Mouse (Mus musculus) hindbrain, embryonic 15.5 days (tissue): ENCODE results near the gene N4bp1. TPM values are rescaled to one million over a fixed set of nuclear protein-coding genes. Genes with fewer than 3 reads are reported as not detected.
A peak's percentile ranks its signal among the peaks of the same experiment; 100 is the strongest.

Experiments used
- ATAC-seq: fragments of 200-750 bp; cut with Nextera tagmentation; 2 replicates; pipeline ENCODE4 v1.8.0; 2017; ENCODE audit warnings: low read depth, moderate number of reproducible peaks, moderate TSS enrichment; ENCODE audit not compliant: low FRiP score
- H3K27ac ChIP-seq: fragments of 300-500 bp; sonication (generic); replicated peaks from 2 replicates; pipeline ENCODE4 v1.5.1; 2015; ENCODE audit warnings: mild to moderate bottlenecking, inconsistent platforms
- H3K27me3 ChIP-seq: fragments of 300-500 bp; sonication (generic); 2 replicates; pipeline ENCODE4 v1.6.1; 2015; ENCODE audit warnings: control low read depth, inconsistent platforms
- H3K36me3 ChIP-seq: fragments of 300-500 bp; sonication (generic); 2 replicates; pipeline ENCODE4 v1.6.1; 2015; ENCODE audit warnings: control low read depth, inconsistent platforms
- H3K4me1 ChIP-seq: fragments of 300-500 bp; sonication (generic); replicated peaks from 2 replicates; pipeline ENCODE4 v1.6.1; 2015; ENCODE audit warnings: control low read depth, inconsistent platforms
- H3K4me2 ChIP-seq: fragments of 300-500 bp; sonication (generic); 2 replicates; pipeline ENCODE4 v1.6.1; 2015; ENCODE audit warnings: moderate library complexity, mild to moderate bottlenecking, inconsistent platforms
- H3K4me3 ChIP-seq: fragments of 300-500 bp; sonication (generic); 2 replicates; pipeline ENCODE4 v1.5.1; 2015; ENCODE audit warnings: mild to moderate bottlenecking, inconsistent platforms
- H3K9ac ChIP-seq: fragments of 300-500 bp; sonication (generic); 2 replicates; pipeline ENCODE4 v1.6.1; 2015; ENCODE audit warnings: inconsistent platforms
- H3K9me3 ChIP-seq: fragments of 300-500 bp; sonication (generic); 2 replicates; pipeline ENCODE4 v1.6.1; 2016; ENCODE audit warnings: control low read depth, inconsistent platforms
- WGBS: fragments of 180-500 bp; shearing (Covaris S2); methylation state at CpG from one replicate; pipeline ENCODE4 v1.1.7; 2015; 5-methylcytosine and 5-hydroxymethylcytosine counted together
- polyA plus RNA-seq: library from polyadenylated mRNA; unstranded; fragments of >200 nt; fragmentation: Nextera tagmentation; extraction: Ambion mirVana; gene quantifications from 2 replicates; pipeline ENCODE4 v1.2.1, GENCODE M21; 2015

The N4bp1 gene
- polyA plus RNA-seq, 1 experiment from 2014 or later = 9.6 TPM

DNA sequence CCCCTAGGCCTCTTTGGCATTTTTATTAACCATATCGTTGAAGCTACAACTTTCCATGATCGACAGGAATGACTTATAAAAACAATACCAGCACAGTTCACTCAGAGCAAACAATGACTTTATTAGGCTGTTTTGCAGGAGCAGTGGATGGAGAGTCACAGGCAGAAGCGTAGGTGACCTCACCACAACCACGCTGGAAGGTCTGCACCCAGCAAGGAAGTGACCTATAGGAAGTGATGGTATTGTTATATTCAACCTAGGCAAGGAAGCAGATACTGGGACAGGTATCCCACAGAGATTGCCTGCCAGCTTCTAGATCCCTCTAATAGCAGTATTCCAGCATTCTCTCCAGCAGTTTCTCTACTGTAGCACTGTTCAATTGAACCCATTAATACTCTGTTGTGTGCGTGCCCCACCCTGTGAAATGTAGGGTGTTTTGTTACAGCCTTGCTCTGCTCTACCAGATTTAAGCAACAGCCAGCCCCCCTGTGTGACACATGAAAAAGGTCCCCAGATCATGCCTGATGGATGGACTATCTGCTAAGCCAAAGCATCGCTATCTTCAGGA, 9.2 kb upstream of the N4bp1 start:
- no peaks in the 10 kb centered on the region for H3K27me3 ChIP-seq
- H3K27ac ChIP-seq = no peak overlapping the region
- no peaks in the 10 kb centered on the region for H3K9me3 ChIP-seq
- H3K36me3 ChIP-seq = no peaks in the 10 kb centered on the region
- WGBS = 82% methylated on average over 6 of the region's 6 CpGs
- no peak overlapping the region for H3K4me3 ChIP-seq
- no peak for ATAC-seq
- H3K4me2 ChIP-seq = no peak overlapping the region
- no peak overlapping the region for H3K9ac ChIP-seq
- no peaks in the 10 kb centered on the region for H3K4me1 ChIP-seq

DNA sequence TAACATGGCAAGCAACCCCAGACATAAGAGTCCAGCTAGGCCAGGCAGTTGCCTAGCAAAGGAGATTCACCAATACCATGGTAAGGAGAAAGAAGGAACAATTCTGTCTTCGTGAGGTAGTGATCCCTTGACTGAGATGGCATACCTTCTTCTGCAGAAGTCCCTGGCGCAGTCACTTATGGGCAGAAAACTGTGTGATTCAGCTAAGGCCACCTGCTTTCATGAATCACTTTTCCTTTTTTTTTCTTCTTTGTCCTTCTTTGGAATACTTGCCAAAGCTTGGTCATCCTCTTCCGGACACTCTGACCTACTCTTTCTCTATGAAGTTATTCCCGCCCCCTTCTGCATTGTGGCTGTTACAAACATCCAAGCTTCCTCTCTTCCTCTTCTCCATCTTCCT, 8.5 kb upstream of the N4bp1 start:
- no peak for ATAC-seq
- no peaks in the 10 kb centered on the region for H3K4me1 ChIP-seq
- no peak overlapping the region for H3K4me3 ChIP-seq
- H3K36me3 ChIP-seq = no peaks in the 10 kb centered on the region
- H3K27ac ChIP-seq = no peak overlapping the region
- no peak overlapping the region for H3K9ac ChIP-seq
- 91% methylated on average over 4 of the region's 4 CpGs for WGBS
- no peaks in the 10 kb centered on the region for H3K27me3 ChIP-seq
- no peaks in the 10 kb centered on the region for H3K9me3 ChIP-seq
- H3K4me2 ChIP-seq = no peak overlapping the region

DNA sequence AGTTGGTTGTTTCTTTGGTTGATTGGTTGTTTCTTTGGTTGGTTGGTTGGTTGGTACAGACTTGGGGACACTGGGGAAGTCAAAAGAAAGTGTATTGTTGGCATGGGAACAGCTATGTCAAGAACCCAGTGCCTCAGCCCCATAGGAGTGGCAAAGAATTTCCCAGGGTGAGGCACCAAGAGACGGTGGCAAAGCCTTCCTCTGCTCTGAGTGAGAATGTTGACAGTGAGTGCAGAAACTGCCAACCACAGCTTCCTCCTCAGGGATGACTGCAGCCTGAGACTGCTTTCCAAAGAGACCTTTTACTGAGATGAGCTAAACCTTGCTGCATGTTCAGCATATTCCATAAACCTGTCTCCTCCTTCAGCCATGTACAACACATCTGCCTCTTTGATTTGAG, 6.5 kb upstream of the N4bp1 start:
- no peak overlapping the region for H3K4me2 ChIP-seq
- H3K4me3 ChIP-seq = no peak overlapping the region
- H3K36me3 ChIP-seq = no peaks in the 10 kb centered on the region
- ATAC-seq = no peak
- WGBS = 100% methylated on average over 1 of the region's 1 CpGs
- H3K9ac ChIP-seq = no peak overlapping the region
- H3K4me1 ChIP-seq = no peaks in the 10 kb centered on the region
- no peaks in the 10 kb centered on the region for H3K9me3 ChIP-seq
- H3K27me3 ChIP-seq = no peaks in the 10 kb centered on the region
- no peak overlapping the region for H3K27ac ChIP-seq

DNA sequence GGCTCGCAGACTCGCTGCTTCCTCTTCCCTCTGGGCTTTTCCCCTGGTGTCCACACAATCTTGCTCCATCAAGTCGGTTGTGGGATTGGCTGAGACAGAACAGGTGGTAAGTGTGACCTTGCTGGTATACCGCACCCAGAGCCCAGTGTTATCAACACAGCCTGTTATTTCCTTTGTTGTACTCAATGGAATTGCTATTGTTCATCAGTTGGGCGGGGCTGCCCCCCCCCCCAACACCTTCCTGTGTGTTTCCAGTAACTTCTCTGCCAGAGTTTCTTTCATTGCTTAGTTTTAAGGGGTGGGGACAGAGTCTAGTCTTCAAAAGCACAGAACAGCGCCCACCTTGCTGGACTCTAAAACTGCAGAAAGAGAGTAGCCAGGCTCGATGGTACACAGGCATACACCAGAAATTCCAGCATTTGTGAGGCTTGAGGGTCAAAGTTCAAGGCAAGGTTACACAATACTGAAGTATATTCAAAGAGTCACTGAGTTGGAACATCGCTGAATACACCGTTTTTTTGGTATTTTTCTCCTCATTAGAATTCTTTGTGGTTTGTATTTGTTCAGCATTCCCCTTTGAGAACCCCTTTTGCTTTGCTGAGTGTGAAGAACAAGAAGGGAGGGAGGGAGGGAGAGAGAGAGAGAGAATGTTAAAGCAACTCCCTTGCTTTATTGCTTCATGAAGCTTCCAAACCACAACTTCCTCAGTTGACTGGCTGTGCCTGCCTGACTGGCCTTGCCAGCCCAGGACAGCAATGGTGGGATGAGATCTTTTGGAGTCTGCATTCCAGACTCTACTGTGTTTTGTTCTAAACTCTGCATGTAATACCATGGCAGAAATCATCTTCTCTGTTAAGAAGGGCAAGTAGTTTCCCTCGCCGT, 3.2 kb upstream of the N4bp1 start:
- peaks cover 8% of the 10 kb centered on the region for H3K4me1 ChIP-seq
- H3K27me3 ChIP-seq = no peaks in the 10 kb centered on the region
- H3K4me3 ChIP-seq = no peak overlapping the region
- WGBS = 69% methylated on average over 11 of the region's 11 CpGs
- H3K4me2 ChIP-seq = no peak overlapping the region
- no peak for ATAC-seq
- H3K27ac ChIP-seq = no peak overlapping the region
- H3K36me3 ChIP-seq = no peaks in the 10 kb centered on the region
- H3K9me3 ChIP-seq = no peaks in the 10 kb centered on the region
- no peak overlapping the region for H3K9ac ChIP-seq

DNA sequence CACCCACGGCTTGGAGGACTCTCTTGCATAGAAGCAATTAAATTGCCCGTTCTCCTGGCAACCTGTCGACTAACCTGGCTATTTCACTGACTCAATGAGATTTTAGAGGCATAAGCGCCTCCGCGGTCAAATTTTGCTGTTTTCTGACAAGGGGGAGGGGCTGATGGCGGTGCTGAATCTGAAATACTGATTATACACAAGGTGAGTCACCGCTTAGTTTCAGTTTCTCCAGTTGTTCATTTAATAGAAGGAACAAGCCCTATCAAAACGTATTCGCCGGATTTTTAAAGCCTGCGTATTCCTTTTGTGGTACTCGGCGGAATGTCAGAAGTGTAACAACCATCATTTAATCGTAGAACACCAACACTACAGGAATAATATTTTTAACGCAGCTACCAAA, 991 bp downstream of the N4bp1 start:
- no peak for ATAC-seq
- H3K36me3 ChIP-seq = no peaks in the 10 kb centered on the region
- H3K27me3 ChIP-seq = no peaks in the 10 kb centered on the region
- peak overlapping the region; percentile 95 for H3K27ac ChIP-seq
- peaks cover 29% of the 10 kb centered on the region for H3K4me1 ChIP-seq
- 0% methylated on average over 16 of the region's 16 CpGs for WGBS
- peak overlapping the region; percentile 91 for H3K9ac ChIP-seq
- peak overlapping the region; percentile 84 for H3K4me3 ChIP-seq
- H3K9me3 ChIP-seq = no peaks in the 10 kb centered on the region
- H3K4me2 ChIP-seq = peak overlapping the region; percentile 91

DNA sequence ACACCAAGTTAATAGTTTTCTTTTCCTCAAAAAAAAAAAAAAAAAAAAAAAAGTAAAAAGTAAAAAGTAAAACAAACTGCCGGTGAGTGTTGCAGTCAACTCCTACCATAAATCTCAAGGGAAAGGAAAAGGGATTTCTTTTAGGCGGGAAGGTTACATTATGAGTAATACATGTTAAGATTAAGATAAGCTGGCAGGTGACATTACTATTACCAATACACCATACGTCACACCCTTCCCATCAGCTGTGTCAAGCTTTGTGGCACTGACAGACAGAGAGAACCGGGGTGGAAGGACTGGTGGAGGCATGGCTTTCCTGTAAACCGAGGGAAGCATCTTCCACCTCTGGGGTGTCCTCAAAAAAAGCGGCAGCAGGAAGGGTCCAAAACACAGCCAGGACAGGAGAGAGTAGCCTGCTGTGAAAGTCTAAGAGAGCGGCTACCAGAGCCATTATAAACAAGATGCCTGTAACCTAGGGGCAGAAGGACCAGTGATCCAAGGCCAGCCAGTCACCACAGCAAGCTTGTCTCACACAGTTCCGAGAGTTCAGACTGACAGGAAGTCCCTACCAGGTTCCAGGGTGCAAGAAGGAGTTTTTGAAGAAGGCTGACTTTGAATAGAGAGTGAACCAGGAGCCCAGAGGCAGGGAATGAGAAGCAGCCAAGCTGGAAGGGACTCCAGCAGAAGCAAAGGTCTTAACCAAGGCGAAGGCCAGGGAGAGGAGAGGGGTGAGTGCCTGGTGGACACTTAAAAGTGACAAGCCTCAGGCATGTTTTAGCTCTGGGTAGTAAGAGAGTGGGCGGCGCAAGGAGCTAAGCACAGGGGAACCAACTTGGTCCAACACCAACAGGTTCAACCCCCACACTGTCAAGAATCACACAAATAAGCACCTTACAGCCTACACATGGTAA, 2.2 kb downstream of the N4bp1 start:
- no peak for ATAC-seq
- 74% methylated on average over 11 of the region's 11 CpGs for WGBS
- H3K4me1 ChIP-seq = peaks cover 29% of the 10 kb centered on the region
- H3K36me3 ChIP-seq = no peaks in the 10 kb centered on the region
- H3K9ac ChIP-seq = no peak overlapping the region
- no peaks in the 10 kb centered on the region for H3K9me3 ChIP-seq
- no peaks in the 10 kb centered on the region for H3K27me3 ChIP-seq
- H3K27ac ChIP-seq = no peak overlapping the region
- H3K4me2 ChIP-seq = peak overlapping the region; percentile 91
- peak overlapping the region; percentile 84 for H3K4me3 ChIP-seq

DNA sequence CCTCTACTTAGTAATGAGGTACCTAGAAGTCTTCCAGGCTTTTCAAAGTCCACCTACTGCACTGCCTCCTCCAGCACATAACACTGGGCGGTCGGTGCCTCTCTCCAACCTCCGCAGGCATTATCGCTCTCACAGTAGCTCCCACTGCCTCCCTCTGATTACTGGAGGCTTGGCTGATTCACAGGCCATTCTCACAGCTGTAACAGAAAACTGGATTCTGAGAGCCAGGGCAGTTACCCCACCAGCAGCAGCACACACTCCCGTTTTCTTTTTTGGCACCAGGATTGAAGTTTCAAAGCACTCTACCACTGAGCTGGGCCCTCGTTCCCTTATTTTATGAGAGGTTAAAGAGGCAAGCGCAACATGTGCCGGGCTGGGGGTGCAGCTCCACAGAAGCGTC, 3.1 kb downstream of the N4bp1 start:
- Histone ChIP-seq H3K4me2 (no peak overlapping the region), H3K36me3 (no peaks in the 10 kb centered on the region), H3K4me3 (no peak overlapping the region), H3K9me3 (no peaks in the 10 kb centered on the region), H3K27me3 (no peaks in the 10 kb centered on the region), H3K27ac (no peak overlapping the region), H3K9ac (no peak overlapping the region), H3K4me1 (peaks cover 29% of the 10 kb centered on the region)
- ATAC-seq = no peak
- 88% methylated on average over 9 of the region's 9 CpGs for WGBS

DNA sequence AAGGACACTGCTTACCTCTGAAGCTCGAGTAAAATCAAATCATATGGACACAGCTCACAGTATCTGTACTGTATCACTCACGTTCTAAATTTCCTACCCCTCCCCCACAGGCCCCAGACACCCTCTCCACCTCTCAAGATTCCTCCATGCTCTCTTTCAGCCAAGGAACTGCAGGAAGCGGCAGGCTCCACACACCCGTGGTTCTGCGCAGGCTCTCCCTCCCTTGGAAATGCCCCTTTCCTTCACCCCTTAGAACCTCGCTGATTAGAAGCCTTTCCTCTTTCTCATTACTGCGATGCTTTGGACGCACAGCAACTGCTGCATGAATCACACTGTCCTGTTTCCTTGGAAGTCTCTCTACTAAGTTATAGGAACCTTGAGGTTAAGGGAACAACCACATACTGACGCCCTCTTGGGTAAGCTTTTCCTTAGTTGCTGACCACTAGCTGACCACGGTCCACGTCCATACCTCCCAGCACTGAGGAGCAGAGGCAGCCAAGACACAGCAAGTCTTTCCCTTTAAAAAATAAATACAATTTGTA, 3.9 kb downstream of the N4bp1 start:
- Histone ChIP-seq H3K36me3 (no peaks in the 10 kb centered on the region), H3K27me3 (no peaks in the 10 kb centered on the region), H3K4me3 (no peak overlapping the region), H3K9ac (no peak overlapping the region), H3K27ac (no peak overlapping the region), H3K4me2 (no peak overlapping the region), H3K4me1 (peaks cover 29% of the 10 kb centered on the region), H3K9me3 (no peaks in the 10 kb centered on the region)
- WGBS = 89% methylated on average over 11 of the region's 11 CpGs
- ATAC-seq = no peak

DNA sequence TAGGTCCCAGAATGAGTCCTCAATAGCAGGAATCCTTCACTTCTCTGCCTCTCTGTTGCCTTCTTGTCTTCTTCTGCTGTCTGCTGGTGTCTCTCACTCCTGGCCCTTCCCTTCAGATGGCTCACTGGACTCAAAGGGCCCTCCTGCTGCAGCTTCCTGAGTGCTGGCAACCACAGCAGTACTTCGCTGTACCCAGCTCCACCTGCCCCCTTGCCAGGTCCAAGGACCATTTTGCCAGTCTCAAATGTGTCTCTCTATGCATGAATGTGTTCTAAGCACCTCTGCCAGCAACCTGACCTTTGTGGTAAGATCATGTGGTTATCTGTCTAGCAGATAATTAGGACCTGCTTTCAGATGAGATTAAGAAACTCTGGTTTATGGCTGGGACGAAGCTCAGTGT, 8.2 kb downstream of the N4bp1 start:
- no peaks in the 10 kb centered on the region for H3K27me3 ChIP-seq
- no peak overlapping the region for H3K4me2 ChIP-seq
- H3K27ac ChIP-seq = no peak overlapping the region
- H3K9ac ChIP-seq = no peak overlapping the region
- H3K4me3 ChIP-seq = no peak overlapping the region
- H3K9me3 ChIP-seq = no peaks in the 10 kb centered on the region
- no peak for ATAC-seq
- no peaks in the 10 kb centered on the region for H3K36me3 ChIP-seq
- H3K4me1 ChIP-seq = peaks cover 38% of the 10 kb centered on the region
- 93% methylated on average over 2 of the region's 2 CpGs for WGBS

DNA sequence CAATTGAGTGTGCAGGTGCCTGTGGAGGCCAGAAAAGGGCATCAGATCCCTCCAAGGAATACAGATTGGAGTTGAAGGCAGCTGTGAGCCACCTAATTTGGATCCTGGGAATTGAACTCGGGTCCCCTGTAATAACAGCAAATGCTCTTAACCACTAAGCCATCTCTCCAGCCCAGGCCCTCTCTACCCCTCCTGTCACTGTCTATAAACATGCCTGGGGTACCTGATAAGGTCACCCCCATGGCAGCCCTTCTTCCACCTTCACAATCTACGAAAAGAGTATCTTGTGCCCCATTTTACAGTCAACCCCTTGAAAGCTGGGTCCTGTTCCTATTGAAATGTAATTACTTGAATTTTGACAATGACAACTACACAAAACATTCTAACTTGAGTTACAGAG, 11.0 kb downstream of the N4bp1 start:
- no peak for ATAC-seq
- Histone ChIP-seq H3K27ac (no peak overlapping the region), H3K4me1 (peaks cover 44% of the 10 kb centered on the region), H3K36me3 (no peaks in the 10 kb centered on the region), H3K4me2 (no peak overlapping the region), H3K27me3 (no peaks in the 10 kb centered on the region), H3K9ac (no peak overlapping the region), H3K4me3 (no peak overlapping the region), H3K9me3 (no peaks in the 10 kb centered on the region)
- 88% methylated on average over 2 of the region's 2 CpGs for WGBS

DNA sequence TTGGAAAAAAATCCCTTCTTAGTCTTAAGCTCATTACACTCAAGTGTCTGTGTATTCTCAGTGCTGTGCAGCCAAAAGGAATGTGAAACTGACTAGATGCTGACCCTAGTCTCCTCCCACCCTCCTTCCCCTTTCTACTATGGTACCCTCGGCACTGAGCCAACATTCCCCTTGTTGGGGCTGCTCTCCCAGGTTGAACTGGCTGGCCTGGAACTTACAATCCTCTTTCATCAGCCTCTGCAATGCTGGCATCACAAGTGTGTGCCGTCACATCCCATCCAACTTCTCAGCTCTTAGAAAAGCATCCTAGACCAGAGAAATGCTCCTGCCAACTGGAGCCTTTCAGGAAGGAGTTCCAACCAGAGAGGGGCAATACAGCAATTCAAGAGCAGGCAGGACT, 11.9 kb downstream of the N4bp1 start:
- WGBS = 61% methylated on average over 2 of the region's 2 CpGs
- peaks cover 44% of the 10 kb centered on the region for H3K4me1 ChIP-seq
- peak overlapping the region; percentile 23; the same call in 1 of the 2 replicates for H3K27ac ChIP-seq
- peak; percentile 54; the same call in 1 of the 2 replicates for ATAC-seq
- H3K9me3 ChIP-seq = no peaks in the 10 kb centered on the region
- no peak overlapping the region for H3K9ac ChIP-seq
- no peaks in the 10 kb centered on the region for H3K36me3 ChIP-seq
- H3K4me2 ChIP-seq = no peak overlapping the region
- no peaks in the 10 kb centered on the region for H3K27me3 ChIP-seq
- no peak overlapping the region for H3K4me3 ChIP-seq
